Mouse (Mus musculus): ENCODE results near the gene Fxyd3.

- TF ChIP-seq POLR2A (IDR thresholded peaks at IDR 0.05; ENCODE audit: extremely low read depth, insufficient read depth, low read length) (no peak), CTCF (IDR thresholded peaks at IDR 0.05; ENCODE audit: low read depth, low read length) (no peak)
Measured at GRCm38 (mm10) chr7:31084140-31084539, 7.6 kb upstream of the Fxyd3 start.

All from liver, adult 2 months (tissue).